24 mouse cellular contexts compared by ENCODE assay signal in the genomic region with DNA sequence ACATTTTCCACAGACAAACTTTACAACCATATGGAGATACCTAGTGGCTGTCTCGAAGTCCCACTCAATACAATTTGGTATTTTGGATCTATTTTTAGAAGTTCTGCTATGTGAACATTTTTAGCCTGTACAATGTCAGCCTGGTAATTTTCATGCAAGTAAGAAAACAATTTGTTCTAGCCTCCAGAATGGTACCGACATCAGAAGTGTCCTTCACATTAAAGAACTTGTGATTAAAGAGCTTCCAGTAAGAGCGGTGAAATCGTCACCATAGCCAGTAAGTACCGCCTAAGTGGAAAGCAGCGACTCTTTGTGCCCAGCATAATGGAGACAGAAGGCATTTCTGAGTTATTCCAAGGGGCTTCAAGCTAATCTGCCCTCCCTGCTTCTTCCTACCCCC. TPM values are rescaled to one million over a fixed set of nuclear protein-coding genes. Genes with fewer than 3 reads are reported as not detected.
DNase-seq lines count a peak whose midpoint lies in the region; ATAC-seq and TF ChIP-seq lines count a peak whose summit lies in the region.
"Had no signal": no experiment of that assay in that cellular context is flagged by ENCODE, and none has a peak within 500 bp of the region (broad histone marks: within the 10 kb centered on the region; RNA-seq: fewer than 3 reads in every experiment).

No protein-coding gene starts in this region.

- WGBS in heart, embryonic 14.5 days: 19% methylated on average over 6 of the region's 6 CpGs
- WGBS in limb, embryonic 10.5 days: 83% methylated on average over 6 of the region's 6 CpGs

- no peak for DNase-seq in frontal cortex, postnatal 10 days (ENCODE audit: low spot score in 2 of 2)
- DNase-seq in heart, postnatal 14 days: no peak
- no peak for DNase-seq in layer of hippocampus, adult 2 months (ENCODE audit: low spot score in 2 of 2)
- no peak for DNase-seq in layer of hippocampus, adult 9-10 months (ENCODE audit: low spot score)
- DNase-seq in limb, embryonic 10.5 days (ENCODE audit: low spot score): no peak
- DNase-seq: adrenal gland, postnatal 10 days; B cell, adult 2 months; cerebellum, adult 18-20 months; cerebellum, postnatal 10 days; embryo, embryonic 11 days; gastrocnemius, postnatal 10 days; heart, postnatal 10 days; kidney, adult 2 months had no signal

- no peak for TF ChIP-seq POLR2A in cortical plate, adult 2 months (IDR thresholded peaks at IDR 0.05; ENCODE audit: extremely low read depth, insufficient read depth, low read length)

- ATAC-seq in frontal cortex, adult (ENCODE audit: low TSS enrichment): peak; percentile 77
- ATAC-seq in heart, embryonic 14.5 days (ENCODE audit: insufficient number of reproducible peaks, insufficient read depth, low FRiP score, low read depth): no peak
- ATAC-seq: CD4-positive, CD25-positive, alpha-beta regulatory T cell, adult 4 months; forebrain, embryonic 14.5 days; intestine, embryonic 16.5 days had no signal

- peaks cover 11 to 19% of the 10 kb centered on the region in 2 experiments for H3K4me1 ChIP-seq in heart, embryonic 14.5 days (ENCODE audit: control insufficient read depth in 2 of 2, insufficient read depth in 2 of 2, low read length in 2 of 2)
- peaks cover 7% of the 10 kb centered on the region for H3K4me1 ChIP-seq in cortical plate, adult 2 months (ENCODE audit: control insufficient read depth, insufficient read depth, low read length)
- H3K4me1 ChIP-seq in limb, embryonic 10.5 days: peaks cover 5% of the 10 kb centered on the region
- H3K4me1 ChIP-seq: embryonic facial prominence, embryonic 15.5 days; hindbrain, embryonic 15.5 days had no signal

- H3K36me3 ChIP-seq in heart, embryonic 14.5 days (ENCODE audit: control insufficient read depth, insufficient read depth, low read length): no peaks in the 10 kb centered on the region
- H3K36me3 ChIP-seq in limb, embryonic 10.5 days: no peaks in the 10 kb centered on the region
- H3K36me3 ChIP-seq: embryonic facial prominence, embryonic 15.5 days; forebrain, embryonic 10.5 days; G1E; hindbrain, embryonic 15.5 days had no signal

- intact Hi-C loops in heart, postnatal 14 days (cut with DNase I): loop anchor here (5.0 kb wide), 1 partner anchor 138 kb away; no protein-coding TSS in a partner anchor

- H3K9me3 ChIP-seq in heart, embryonic 14.5 days (ENCODE audit: control insufficient read depth, low read length): no peaks in the 10 kb centered on the region; the same call in 1 of the 2 replicates
- no peaks in the 10 kb centered on the region for H3K9me3 ChIP-seq in limb, embryonic 10.5 days (replicated peaks)
- H3K9me3 ChIP-seq: embryonic facial prominence, embryonic 15.5 days; forebrain, embryonic 10.5 days; hindbrain, embryonic 15.5 days had no signal

- TF ChIP-seq CTCF in layer of hippocampus, adult 2 months (conservative IDR thresholded peaks at IDR 0.05): no peak
- no peak for TF ChIP-seq CTCF in cortical plate, adult 2 months (IDR thresholded peaks at IDR 0.05; ENCODE audit: extremely low read depth, insufficient read depth, low read length)

- no peaks in the 10 kb centered on the region for H3K27me3 ChIP-seq in heart, embryonic 14.5 days (ENCODE audit: control insufficient read depth, insufficient read depth, low read length)
- H3K27me3 ChIP-seq in limb, embryonic 10.5 days (ENCODE audit: low read depth, poor library complexity, severe bottlenecking): no peaks in the 10 kb centered on the region
- H3K27me3 ChIP-seq: embryonic facial prominence, embryonic 15.5 days; hindbrain, embryonic 15.5 days had no signal

- peak overlapping the region; percentile 40 for H3K4me2 ChIP-seq in heart, embryonic 14.5 days (ENCODE audit: low read length)
- H3K4me2 ChIP-seq: embryonic facial prominence, embryonic 15.5 days; hindbrain, embryonic 15.5 days had no signal

- H3K27ac ChIP-seq in heart, embryonic 14.5 days (replicated peaks in 1 of 2; ENCODE audit: control insufficient read depth in 1 of 2, insufficient read depth in 1 of 2, low read depth in 2 of 2, low read length in 2 of 2): peak overlapping the region; percentile 12 to 82
- H3K27ac ChIP-seq in layer of hippocampus, adult 2 months: peak overlapping the region; percentile 37; the same call in 1 of the 2 replicates
- peak overlapping the region; percentile 58; the same call in 1 of the 2 replicates for H3K27ac ChIP-seq in cortical plate, adult 2 months (ENCODE audit: insufficient read depth, low read length)
- H3K27ac ChIP-seq in limb, embryonic 10.5 days: no peak overlapping the region
- H3K27ac ChIP-seq: embryonic facial prominence, embryonic 15.5 days; forebrain, embryonic 10.5 days; hindbrain, embryonic 15.5 days had no signal

- no peak overlapping the region for H3K4me3 ChIP-seq in heart, embryonic 14.5 days (ENCODE audit: control insufficient read depth in 1 of 2, insufficient read depth in 1 of 2, low read depth in 1 of 2, low read length in 2 of 2)
- H3K4me3 ChIP-seq in layer of hippocampus, adult 2 months: no peak overlapping the region
- H3K4me3 ChIP-seq in cortical plate, adult 2 months (ENCODE audit: insufficient read depth, low read length): no peak overlapping the region
- H3K4me3 ChIP-seq in limb, embryonic 10.5 days: no peak overlapping the region
- H3K4me3 ChIP-seq: embryonic facial prominence, embryonic 15.5 days; erythroblast, embryonic 14.5 days; forebrain, embryonic 10.5 days; hindbrain, embryonic 15.5 days had no signal

- peak overlapping the region; percentile 44; the same call in 1 of the 2 replicates for H3K9ac ChIP-seq in heart, embryonic 14.5 days (ENCODE audit: low read length)
- H3K9ac ChIP-seq: embryonic facial prominence, embryonic 15.5 days; hindbrain, embryonic 15.5 days had no signal

RNA-seq across cellular contexts. Expression of a gene that starts 14.2 kb away (rescaled TPM):
- polyA plus RNA-seq in heart, embryonic 14.5 days (2014; fragmentation: Nextera tagmentation; extraction: Ambion mirVana): 30.5 and 35.0 TPM in 2 replicates
- 10 to 100 TPM; 45.9 to 50.9 TPM for total RNA-seq in heart, postnatal 14 days (2021)
- total RNA-seq in layer of hippocampus, adult 2 months (2021): 10 to 100 TPM; 66.0 to 81.4 TPM
- 46.5 and 50.3 TPM in 2 replicates for polyA plus RNA-seq in cortical plate, adult 2 months (2012; rRNA removed)
- 22.4 and 22.6 TPM in 2 replicates for polyA plus RNA-seq in limb, embryonic 10.5 days (2016; fragmentation: Nextera tagmentation; extraction: Ambion mirVana)

RNA-seq across cellular contexts. Expression of a gene that starts 22.0 kb away (rescaled TPM):
- polyA plus RNA-seq in heart, embryonic 14.5 days (2014; fragmentation: Nextera tagmentation; extraction: Ambion mirVana): 142 and 160 TPM in 2 replicates
- 100 to 1,000 TPM; 239 to 245 TPM for total RNA-seq in heart, postnatal 14 days (2021)
- total RNA-seq in layer of hippocampus, adult 2 months (2021): 100 to 1,000 TPM; 463 to 472 TPM
- polyA plus RNA-seq in cortical plate, adult 2 months (2012; rRNA removed): 315 and 343 TPM in 2 replicates
- 130 and 154 TPM in 2 replicates for polyA plus RNA-seq in limb, embryonic 10.5 days (2016; fragmentation: Nextera tagmentation; extraction: Ambion mirVana)
